Mouse (Mus musculus): ENCODE measurements around the gene Il1rl1. TPM values are rescaled to one million over a fixed set of nuclear protein-coding genes. Genes with fewer than 3 reads are reported as not detected.

Il1rl1 gene
- polyA plus RNA-seq, 1 experiment from 2014 or later, result 0.36 TPM

DNA sequence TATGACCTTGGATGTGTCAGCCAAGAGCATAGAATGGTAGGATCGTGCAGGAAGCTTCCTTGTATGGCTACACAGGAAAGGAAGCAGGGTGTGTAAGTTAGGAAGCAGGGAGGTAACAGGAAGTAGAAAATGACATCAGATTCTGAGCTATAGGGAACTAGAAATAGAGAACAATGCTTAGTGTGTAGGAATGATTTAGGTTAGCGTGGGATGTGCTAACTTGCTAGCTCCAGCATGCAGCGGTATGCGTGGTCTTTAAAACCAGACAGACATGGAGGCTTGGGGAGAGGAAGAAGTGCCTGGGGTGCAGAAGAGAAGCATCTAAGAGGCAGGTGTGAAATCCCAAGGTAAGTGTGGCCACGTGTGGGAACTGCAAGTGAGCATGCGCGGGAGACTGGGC lies 24.7 kb upstream of the Il1rl1 start:
- Histone ChIP-seq H3K27ac (ENCODE audit: low read depth, low read length) (no peak overlapping the region), H3K36me3 (ENCODE audit: control insufficient read depth, insufficient read depth, low read length) (no peaks in the 10 kb centered on the region), H3K9me3 (ENCODE audit: control insufficient read depth, low read length) (no peaks in the 10 kb centered on the region), H3K9ac (ENCODE audit: low read depth, low read length) (no peak overlapping the region), H3K4me2 (replicated peaks; ENCODE audit: low read depth, low read length) (no peak overlapping the region), H3K4me1 (replicated peaks; ENCODE audit: control insufficient read depth, insufficient read depth, low read length) (no peaks in the 10 kb centered on the region), H3K27me3 (ENCODE audit: control insufficient read depth, insufficient read depth, low read length) (no peaks in the 10 kb centered on the region), H3K4me3 (ENCODE audit: low read depth, low read length) (no peak overlapping the region)
- 85% methylated on average over 7 of the region's 7 CpGs for WGBS
- DNase-seq (ENCODE audit: low spot score) (no peak), ATAC-seq (ENCODE audit: low FRiP score) (no peak)

DNA sequence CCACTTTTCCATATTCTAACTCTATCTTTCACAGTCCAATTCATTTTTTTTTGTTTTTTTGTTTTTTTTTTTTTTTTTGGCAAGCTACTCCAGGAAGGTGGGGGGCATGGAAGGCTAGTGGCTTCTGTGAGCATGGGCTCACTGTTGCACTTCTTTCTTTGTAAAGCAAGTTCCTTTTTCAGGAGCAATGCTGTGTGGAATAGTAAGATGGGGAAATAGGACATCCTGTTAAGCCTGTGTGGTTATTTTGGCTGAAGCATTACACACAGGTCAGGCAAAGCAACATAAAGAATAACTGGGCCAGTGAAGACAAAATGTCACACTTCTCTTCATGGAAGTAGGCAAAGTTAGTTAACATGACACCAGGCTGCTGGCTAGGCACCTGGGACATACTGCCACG lies 19.5 kb upstream of the Il1rl1 start:
- H3K27me3 ChIP-seq (ENCODE audit: control insufficient read depth, insufficient read depth, low read length), result no peaks in the 10 kb centered on the region
- H3K9ac ChIP-seq (ENCODE audit: low read depth, low read length), result no peak overlapping the region
- H3K27ac ChIP-seq (ENCODE audit: low read depth, low read length), result no peak overlapping the region
- H3K4me2 ChIP-seq (replicated peaks; ENCODE audit: low read depth, low read length), result no peak overlapping the region
- no peaks in the 10 kb centered on the region for H3K4me1 ChIP-seq (replicated peaks; ENCODE audit: control insufficient read depth, insufficient read depth, low read length)
- DNase-seq (ENCODE audit: low spot score) (no peak), ATAC-seq (ENCODE audit: low FRiP score) (no peak)
- H3K9me3 ChIP-seq (ENCODE audit: control insufficient read depth, low read length), result no peaks in the 10 kb centered on the region
- H3K4me3 ChIP-seq (ENCODE audit: low read depth, low read length), result no peak overlapping the region
- no peaks in the 10 kb centered on the region for H3K36me3 ChIP-seq (ENCODE audit: control insufficient read depth, insufficient read depth, low read length)
- 56% methylated on average over 1 of the region's 1 CpGs for WGBS

DNA sequence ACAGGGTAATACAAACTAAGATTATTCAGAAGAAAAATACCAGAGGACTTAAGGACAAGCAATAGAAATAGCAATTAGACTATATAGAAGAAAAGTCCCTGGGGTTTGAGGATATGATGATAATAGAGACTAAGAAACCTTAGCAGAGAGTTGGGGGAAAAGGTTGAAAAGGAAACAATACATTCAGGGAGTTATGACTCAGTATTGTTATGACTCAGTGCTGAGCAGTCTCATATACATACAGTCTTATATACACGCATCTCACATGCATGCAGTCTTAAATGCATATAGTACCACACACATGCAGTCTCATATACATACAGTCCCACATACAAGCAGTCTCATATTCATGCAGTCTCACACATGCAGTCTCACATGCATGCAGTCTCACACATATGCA lies 16.3 kb upstream of the Il1rl1 start:
- Histone ChIP-seq H3K9me3 (ENCODE audit: control insufficient read depth, low read length) (no peaks in the 10 kb centered on the region), H3K4me1 (replicated peaks; ENCODE audit: control insufficient read depth, insufficient read depth, low read length) (no peaks in the 10 kb centered on the region), H3K9ac (ENCODE audit: low read depth, low read length) (no peak overlapping the region), H3K4me2 (replicated peaks; ENCODE audit: low read depth, low read length) (no peak overlapping the region), H3K4me3 (ENCODE audit: low read depth, low read length) (no peak overlapping the region), H3K27ac (ENCODE audit: low read depth, low read length) (no peak overlapping the region), H3K27me3 (ENCODE audit: control insufficient read depth, insufficient read depth, low read length) (no peaks in the 10 kb centered on the region), H3K36me3 (ENCODE audit: control insufficient read depth, insufficient read depth, low read length) (no peaks in the 10 kb centered on the region)
- ATAC-seq (ENCODE audit: low FRiP score) (no peak), DNase-seq (ENCODE audit: low spot score) (no peak)
- 90% methylated on average over 1 of the region's 1 CpGs for WGBS

DNA sequence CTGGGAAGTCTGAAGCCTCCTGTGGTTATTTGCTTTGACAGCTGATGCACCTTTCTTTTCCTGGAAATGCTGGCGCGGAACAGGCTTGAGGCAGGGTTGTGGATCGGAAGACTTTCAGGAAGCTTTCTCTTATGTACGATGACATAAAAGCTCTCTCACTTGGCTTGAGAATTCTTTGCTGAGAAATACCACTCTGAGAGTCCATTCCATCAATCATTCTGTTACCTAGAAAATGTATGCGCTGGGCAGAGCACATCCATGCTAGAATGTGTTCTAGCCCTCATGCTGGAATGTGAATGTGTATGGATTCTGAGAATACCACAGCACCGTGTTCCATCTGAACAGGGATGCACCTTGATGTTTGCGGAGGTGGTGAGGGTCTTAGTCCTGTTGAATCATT lies 15.1 kb upstream of the Il1rl1 start:
- Histone ChIP-seq H3K4me2 (replicated peaks; ENCODE audit: low read depth, low read length) (no peak overlapping the region), H3K4me1 (replicated peaks; ENCODE audit: control insufficient read depth, insufficient read depth, low read length) (no peaks in the 10 kb centered on the region), H3K9ac (ENCODE audit: low read depth, low read length) (no peak overlapping the region), H3K4me3 (ENCODE audit: low read depth, low read length) (no peak overlapping the region), H3K9me3 (ENCODE audit: control insufficient read depth, low read length) (no peaks in the 10 kb centered on the region), H3K27ac (ENCODE audit: low read depth, low read length) (no peak overlapping the region), H3K27me3 (ENCODE audit: control insufficient read depth, insufficient read depth, low read length) (no peaks in the 10 kb centered on the region), H3K36me3 (ENCODE audit: control insufficient read depth, insufficient read depth, low read length) (no peaks in the 10 kb centered on the region)
- ATAC-seq (ENCODE audit: low FRiP score) (no peak), DNase-seq (ENCODE audit: low spot score) (no peak)
- 86% methylated on average over 7 of the region's 7 CpGs for WGBS

DNA sequence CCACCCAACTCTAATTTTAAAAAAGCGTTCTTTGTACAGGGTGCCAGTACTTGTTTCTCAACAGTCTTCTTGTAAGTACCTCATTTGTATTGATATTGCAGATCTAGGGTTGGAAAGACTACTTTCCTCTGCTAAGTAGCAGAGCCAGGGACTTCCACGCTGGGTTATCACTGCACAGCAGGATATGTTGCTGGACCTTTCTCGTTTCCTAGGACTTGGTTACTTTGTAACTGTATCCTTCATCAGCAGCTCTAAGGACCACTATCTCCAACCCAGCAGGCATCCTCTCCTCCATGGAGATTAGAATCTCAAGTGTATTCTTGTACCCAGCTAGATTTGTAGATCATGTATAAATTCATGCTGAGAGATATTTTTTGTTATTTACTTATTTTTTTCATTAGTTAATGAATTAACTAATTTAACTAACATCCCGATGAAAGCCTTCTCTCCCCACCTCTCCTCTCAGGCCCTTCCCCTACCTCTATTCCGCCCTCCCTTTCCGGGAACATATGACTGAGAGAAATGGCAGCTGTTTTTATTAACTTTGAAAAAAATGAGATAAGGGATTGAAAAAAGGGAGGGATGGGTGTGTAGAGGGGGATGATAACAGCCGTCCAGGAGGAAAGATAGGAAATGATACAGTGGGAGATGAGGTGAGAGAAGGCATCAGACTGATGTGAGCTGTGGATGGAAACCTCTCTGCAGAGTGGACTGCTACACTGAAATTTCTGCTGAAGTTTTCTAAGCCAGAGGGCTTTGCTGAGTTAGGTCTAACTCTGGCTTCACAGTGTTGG lies 14.3 kb upstream of the Il1rl1 start:
- H3K4me3 ChIP-seq (ENCODE audit: low read depth, low read length), result no peak overlapping the region
- H3K9me3 ChIP-seq (ENCODE audit: control insufficient read depth, low read length), result no peaks in the 10 kb centered on the region
- no peak overlapping the region for H3K27ac ChIP-seq (ENCODE audit: low read depth, low read length)
- DNase-seq (ENCODE audit: low spot score) (no peak), ATAC-seq (ENCODE audit: low FRiP score) (no peak)
- H3K27me3 ChIP-seq (ENCODE audit: control insufficient read depth, insufficient read depth, low read length), result no peaks in the 10 kb centered on the region
- WGBS, result 66% methylated on average over 7 of the region's 7 CpGs
- no peak overlapping the region for H3K4me2 ChIP-seq (replicated peaks; ENCODE audit: low read depth, low read length)
- no peaks in the 10 kb centered on the region for H3K4me1 ChIP-seq (replicated peaks; ENCODE audit: control insufficient read depth, insufficient read depth, low read length)
- no peak overlapping the region for H3K9ac ChIP-seq (ENCODE audit: low read depth, low read length)
- no peaks in the 10 kb centered on the region for H3K36me3 ChIP-seq (ENCODE audit: control insufficient read depth, insufficient read depth, low read length)

DNA sequence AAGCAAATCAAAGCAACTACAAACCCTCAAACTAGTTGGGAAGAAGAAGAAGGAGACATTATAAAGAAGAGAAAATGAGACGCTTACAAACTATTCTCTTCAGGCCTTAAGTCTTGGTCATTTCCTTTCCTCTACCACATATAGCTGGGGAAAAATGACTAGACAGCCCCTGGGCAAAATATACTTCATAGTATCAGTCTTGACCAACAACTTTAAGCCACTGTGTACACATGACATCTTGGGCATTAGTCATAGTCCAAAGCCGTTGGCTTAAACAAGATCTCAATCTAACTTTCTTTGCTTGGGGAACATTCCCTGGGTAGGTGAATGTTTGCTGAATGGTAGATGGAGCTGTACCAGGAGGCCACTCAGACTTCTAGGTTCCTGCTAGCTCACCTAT lies 12.3 kb upstream of the Il1rl1 start:
- WGBS, result 95% methylated on average over 2 of the region's 2 CpGs
- no peak for ATAC-seq (ENCODE audit: low FRiP score)
- no peaks in the 10 kb centered on the region for H3K36me3 ChIP-seq (ENCODE audit: control insufficient read depth, insufficient read depth, low read length)
- H3K4me2 ChIP-seq (replicated peaks; ENCODE audit: low read depth, low read length), result no peak overlapping the region
- no peak for DNase-seq (ENCODE audit: low spot score)
- no peak overlapping the region for H3K9ac ChIP-seq (ENCODE audit: low read depth, low read length)
- H3K27me3 ChIP-seq (ENCODE audit: control insufficient read depth, insufficient read depth, low read length), result no peaks in the 10 kb centered on the region
- H3K4me1 ChIP-seq (replicated peaks; ENCODE audit: control insufficient read depth, insufficient read depth, low read length), result no peaks in the 10 kb centered on the region
- H3K27ac ChIP-seq (ENCODE audit: low read depth, low read length), result no peak overlapping the region
- no peak overlapping the region for H3K4me3 ChIP-seq (ENCODE audit: low read depth, low read length)
- no peaks in the 10 kb centered on the region for H3K9me3 ChIP-seq (ENCODE audit: control insufficient read depth, low read length)

DNA sequence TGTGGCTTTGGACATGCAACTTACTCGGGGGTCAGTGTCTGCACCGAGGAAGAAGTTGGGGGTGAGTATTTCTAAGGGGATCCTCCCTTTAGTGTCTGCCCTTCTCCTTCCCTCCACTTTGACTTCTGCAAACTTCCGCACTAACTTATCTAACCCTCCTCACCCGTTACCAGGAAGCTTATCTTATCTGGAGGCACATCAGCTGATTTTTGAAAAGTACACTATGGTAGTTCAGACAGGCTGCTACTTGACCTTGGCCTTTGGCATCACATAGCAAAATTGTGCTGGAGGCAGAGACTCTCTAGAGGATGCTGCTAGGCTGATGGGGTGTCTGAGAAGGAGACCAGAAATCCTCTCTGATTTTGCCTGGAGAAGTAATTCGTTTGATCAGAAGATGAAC lies 10.9 kb upstream of the Il1rl1 start:
- Histone ChIP-seq H3K9ac (ENCODE audit: low read depth, low read length) (no peak overlapping the region), H3K4me2 (replicated peaks; ENCODE audit: low read depth, low read length) (no peak overlapping the region), H3K36me3 (ENCODE audit: control insufficient read depth, insufficient read depth, low read length) (no peaks in the 10 kb centered on the region), H3K4me3 (ENCODE audit: low read depth, low read length) (no peak overlapping the region), H3K9me3 (ENCODE audit: control insufficient read depth, low read length) (no peaks in the 10 kb centered on the region), H3K4me1 (replicated peaks; ENCODE audit: control insufficient read depth, insufficient read depth, low read length) (no peaks in the 10 kb centered on the region), H3K27me3 (ENCODE audit: control insufficient read depth, insufficient read depth, low read length) (no peaks in the 10 kb centered on the region), H3K27ac (ENCODE audit: low read depth, low read length) (no peak overlapping the region)
- no peak for ATAC-seq (ENCODE audit: low FRiP score)
- WGBS, result 88% methylated on average over 5 of the region's 5 CpGs
- no peak for DNase-seq (ENCODE audit: low spot score)

DNA sequence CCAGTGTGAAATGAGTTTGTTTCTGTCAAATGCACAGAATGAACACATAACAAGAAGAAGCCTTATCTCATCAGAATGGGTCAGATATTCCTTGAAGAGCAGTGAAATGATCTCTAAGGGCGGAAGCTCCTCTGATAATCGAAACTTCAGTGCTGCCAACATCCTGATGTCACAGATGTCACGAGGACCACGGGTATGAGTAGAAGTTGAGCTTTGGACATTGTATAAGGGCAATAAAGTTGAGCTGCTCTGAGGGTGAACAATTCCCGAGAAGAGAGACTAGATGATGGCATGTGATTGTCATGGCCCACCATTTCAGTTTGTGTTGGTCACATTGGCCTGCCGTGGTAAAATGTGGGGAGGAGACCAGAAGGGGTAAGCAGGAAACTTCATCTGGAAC lies 5.5 kb upstream of the Il1rl1 start:
- no peak overlapping the region for H3K9ac ChIP-seq (ENCODE audit: low read depth, low read length)

DNA sequence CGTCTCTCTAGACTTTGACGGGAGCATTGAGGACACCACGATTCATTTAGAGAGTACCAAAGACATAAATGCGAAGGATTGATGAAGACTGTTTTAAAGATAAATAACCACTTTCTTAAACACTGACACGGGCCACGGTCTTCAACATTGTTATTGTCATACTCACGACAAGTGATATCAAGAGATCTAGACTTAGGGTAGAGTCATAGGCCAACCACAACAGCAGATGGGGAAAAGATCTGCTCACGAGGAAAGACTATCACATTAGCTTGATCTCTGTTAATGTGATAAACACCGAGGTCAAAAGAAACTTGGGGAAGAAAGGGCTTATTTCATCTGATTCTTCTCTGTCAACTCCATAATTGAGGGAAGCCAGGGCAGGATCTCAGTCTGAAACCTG lies 2.1 kb upstream of the Il1rl1 start:
- 93% methylated on average over 9 of the region's 9 CpGs for WGBS
- Histone ChIP-seq H3K4me3 (ENCODE audit: low read depth, low read length) (no peak overlapping the region), H3K36me3 (ENCODE audit: control insufficient read depth, insufficient read depth, low read length) (no peaks in the 10 kb centered on the region), H3K27me3 (ENCODE audit: control insufficient read depth, insufficient read depth, low read length) (no peaks in the 10 kb centered on the region), H3K9me3 (ENCODE audit: control insufficient read depth, low read length) (no peaks in the 10 kb centered on the region), H3K9ac (ENCODE audit: low read depth, low read length) (no peak overlapping the region), H3K4me1 (replicated peaks; ENCODE audit: control insufficient read depth, insufficient read depth, low read length) (no peaks in the 10 kb centered on the region), H3K27ac (ENCODE audit: low read depth, low read length) (no peak overlapping the region), H3K4me2 (replicated peaks; ENCODE audit: low read depth, low read length) (no peak overlapping the region)
- DNase-seq (ENCODE audit: low spot score) (no peak), ATAC-seq (ENCODE audit: low FRiP score) (no peak)

More for the DNA sequence above, 5.5 kb upstream of the Il1rl1 start:
- Histone ChIP-seq H3K4me3 (ENCODE audit: low read depth, low read length) (no peak overlapping the region), H3K4me2 (replicated peaks; ENCODE audit: low read depth, low read length) (no peak overlapping the region), H3K27me3 (ENCODE audit: control insufficient read depth, insufficient read depth, low read length) (no peaks in the 10 kb centered on the region), H3K27ac (ENCODE audit: low read depth, low read length) (no peak overlapping the region), H3K9me3 (ENCODE audit: control insufficient read depth, low read length) (no peaks in the 10 kb centered on the region), H3K36me3 (ENCODE audit: control insufficient read depth, insufficient read depth, low read length) (no peaks in the 10 kb centered on the region), H3K4me1 (replicated peaks; ENCODE audit: control insufficient read depth, insufficient read depth, low read length) (no peaks in the 10 kb centered on the region)
- WGBS, result 88% methylated on average over 6 of the region's 6 CpGs
- DNase-seq (ENCODE audit: low spot score) (no peak), ATAC-seq (ENCODE audit: low FRiP score) (no peak)
